Mouse (Mus musculus): ENCODE measurements around the gene Jarid2.

GRCm38 (mm10) chr13:44731727-44732441 lies 2.6 kb downstream of the Jarid2 start:
- TF ChIP-seq CTCF (IDR thresholded peaks at IDR 0.05) = no peak
- TF ChIP-seq EP300 (IDR thresholded peaks at IDR 0.05) = no peak

All from lung, postnatal 0 days (tissue).